In the genomic region with DNA sequence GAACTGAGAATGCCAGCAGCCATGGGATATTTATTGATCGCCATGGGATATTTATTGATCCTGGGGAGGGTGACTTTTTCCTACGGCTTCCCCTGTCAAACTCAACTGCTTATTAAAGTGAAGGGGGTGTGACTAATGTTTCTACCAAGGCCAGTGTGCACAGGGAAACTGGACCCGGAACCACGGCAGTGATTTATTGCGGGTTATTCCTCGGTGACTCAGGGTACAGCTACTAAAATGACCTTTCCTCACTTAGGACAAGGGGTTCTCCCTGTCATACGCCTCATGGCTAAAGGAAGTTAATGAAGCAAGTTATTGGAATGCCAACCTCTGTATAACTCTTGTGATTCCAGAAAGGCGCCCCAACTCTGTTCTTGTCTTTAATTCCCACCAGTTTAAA, we compare ENCODE assay signal across 13 mouse cellular contexts.
"Had no signal": no experiment of that assay in that cellular context is flagged by ENCODE, and none has a peak within 500 bp of the region (broad histone marks: within the 10 kb centered on the region; RNA-seq: fewer than 3 reads in every experiment).

No protein-coding gene starts in this region.

- H3K4me2 ChIP-seq: kidney, embryonic 15.5 days; limb, embryonic 12.5 days; liver, embryonic 13.5 days; lung, embryonic 15.5 days; midbrain, embryonic 11.5 days had no signal

- H3K4me3 ChIP-seq: kidney, embryonic 15.5 days; layer of hippocampus, adult 2 months; limb, embryonic 12.5 days; liver, embryonic 13.5 days; lung, embryonic 15.5 days; megakaryocyte, embryonic 14.5 days had no signal

- H3K27ac ChIP-seq: kidney, embryonic 15.5 days; layer of hippocampus, adult 2 months; limb, embryonic 12.5 days; liver, embryonic 13.5 days; lung, embryonic 15.5 days; macrophage had no signal

- ATAC-seq: liver, postnatal 0 days; midbrain, embryonic 16.5 days had no signal

- DNase-seq: liver; liver, embryonic 13.5 days; liver, postnatal 0 days; lung, postnatal 14 days; right cerebral cortex, postnatal 14 days had no signal

- H3K9me3 ChIP-seq: kidney, embryonic 15.5 days; limb, embryonic 12.5 days; liver, embryonic 13.5 days; lung, embryonic 15.5 days had no signal

- H3K4me1 ChIP-seq: liver, embryonic 13.5 days had no signal

- H3K36me3 ChIP-seq: kidney, embryonic 15.5 days; limb, embryonic 12.5 days; liver, embryonic 13.5 days; lung, embryonic 15.5 days had no signal

- H3K27me3 ChIP-seq: limb, embryonic 12.5 days; liver, embryonic 13.5 days; lung, embryonic 15.5 days had no signal

- H3K9ac ChIP-seq: kidney, embryonic 15.5 days; limb, embryonic 12.5 days; liver, embryonic 13.5 days; liver, postnatal 0 days; lung, embryonic 15.5 days had no signal
